Mouse (Mus musculus) midbrain, postnatal 0 days (tissue): ENCODE measurements around the gene Itk. TPM values are rescaled to one million over a fixed set of nuclear protein-coding genes. Genes with fewer than 3 reads are reported as not detected.

Experiments used
- ATAC-seq: fragments of 200-750 bp; cut with Nextera tagmentation; 2 replicates; pipeline ENCODE4 v1.8.0; 2017; ENCODE audit warnings: moderate number of reproducible peaks, mild to moderate bottlenecking, moderate TSS enrichment, moderate library complexity; ENCODE audit not compliant: low FRiP score
- DNase-seq: peaks from one replicate; pipeline ENCODE4 v3.0.0-alpha.2; 2015; ENCODE audit warnings: low spot score
- H3K27ac ChIP-seq: fragments of 300-500 bp; sonication (generic); 2 replicates; pipeline ENCODE4 v1.5.1; 2014; ENCODE audit warnings: low read depth, mild to moderate bottlenecking, low read length, mixed read lengths
- H3K27me3 ChIP-seq: fragments of 300-500 bp; sonication (generic); 2 replicates; pipeline ENCODE4 v1.6.1; 2014; ENCODE audit warnings: low read length, control low read depth, mixed read lengths; ENCODE audit not compliant: insufficient read depth
- H3K36me3 ChIP-seq: fragments of 300-500 bp; sonication (generic); 2 replicates; pipeline ENCODE4 v1.6.1; 2014; ENCODE audit warnings: low read length, control low read depth, mixed read lengths; ENCODE audit not compliant: insufficient read depth
- H3K4me1 ChIP-seq: fragments of 300-500 bp; sonication (generic); 2 replicates; pipeline ENCODE4 v1.6.1; 2014; ENCODE audit warnings: mild to moderate bottlenecking, control low read depth, antibody characterized with exemption, low read length, mixed read lengths; ENCODE audit not compliant: insufficient read depth
- H3K4me2 ChIP-seq: fragments of 300-500 bp; sonication (generic); 2 replicates; pipeline ENCODE4 v1.6.1; 2014; ENCODE audit warnings: low read depth, mild to moderate bottlenecking, low read length, mixed read lengths; ENCODE audit not compliant: poor library complexity, severe bottlenecking
- H3K4me3 ChIP-seq: fragments of 300-500 bp; sonication (generic); 2 replicates; pipeline ENCODE4 v1.5.1; 2014; ENCODE audit warnings: low read depth, mild to moderate bottlenecking, low read length, moderate library complexity
- H3K9ac ChIP-seq: fragments of 300-500 bp; sonication (generic); replicated peaks from 2 replicates; pipeline ENCODE4 v1.6.1; 2014; ENCODE audit warnings: mild to moderate bottlenecking, low read length, moderate library complexity, mixed read lengths; ENCODE audit not compliant: poor library complexity, severe bottlenecking
- H3K9me3 ChIP-seq: fragments of 300-500 bp; sonication (generic); 2 replicates; pipeline ENCODE4 v1.6.1; 2016; ENCODE audit warnings: low read length, control low read depth
- CTCF ChIP-seq: IDR thresholded peaks from 2 replicates; pipeline ENCODE4 v1.5.1; 2016; ENCODE audit warnings: antibody characterized with exemption, mild to moderate bottlenecking
- WGBS: fragments of 180-500 bp; shearing (Covaris S2); extraction: QIAGEN DNeasy Blood & Tissue Kit; methylation state at CpG from one replicate; pipeline ENCODE4 v1.1.7; 2014; 5-methylcytosine and 5-hydroxymethylcytosine counted together
- polyA plus RNA-seq: library from polyadenylated mRNA; unstranded; fragments of >200 nt; fragmentation: Nextera tagmentation; extraction: Ambion mirVana; gene quantifications from 2 replicates; pipeline ENCODE4 v1.2.1, GENCODE M21; 2015
- total RNA-seq: library from RNA; depleted of rRNA; stranded (reverse); fragments of >200 nt; gene quantifications from 2 replicates; pipeline ENCODE4 v1.2.3, GENCODE M21; 2014; rRNA removed

The Itk gene
- total and polyA plus RNA-seq, 2 experiments from 2014 or later: 0.06 to 0.16 TPM

DNA sequence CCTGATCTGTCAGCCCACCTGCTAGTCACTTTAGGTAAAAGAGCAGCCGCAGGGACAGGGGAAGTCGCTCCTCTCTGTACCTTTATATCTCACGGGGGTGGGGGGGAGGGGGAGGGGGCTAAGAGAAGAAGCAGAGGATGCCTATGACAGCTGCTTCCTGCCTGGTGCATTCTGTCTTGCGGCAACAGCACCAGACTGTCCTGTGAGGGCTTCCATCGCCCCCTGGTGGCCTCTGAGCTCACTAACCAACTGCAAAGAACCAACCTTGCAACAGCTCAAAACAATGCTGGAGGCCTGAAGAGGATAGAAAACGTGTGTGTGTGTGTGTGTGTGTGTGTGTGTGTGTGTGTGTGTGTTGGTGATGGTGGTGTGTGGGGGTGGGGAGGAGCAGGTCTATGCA lies 114.0 kb downstream of the Itk start:
- Histone ChIP-seq H3K9ac (no peak overlapping the region), H3K27me3 (no peaks in the 10 kb centered on the region), H3K4me2 (no peak overlapping the region), H3K4me1 (no peaks in the 10 kb centered on the region), H3K4me3 (no peak overlapping the region), H3K27ac (no peak overlapping the region), H3K36me3 (peaks cover 87% of the 10 kb centered on the region), H3K9me3 (no peaks in the 10 kb centered on the region)
- peak; percentile 85 for TF ChIP-seq CTCF
- ATAC-seq: peak; percentile 82
- peak; percentile 82 for DNase-seq
- WGBS: 10% methylated on average over 6 of the region's 6 CpGs

Other genes starting within 250 kb of the Itk start
- gene Nipal4, start 223.0 kb downstream of the Itk start, total RNA-seq: 0.27 and 0.33 TPM in 2 replicates
- gene Nipal4, start 223.0 kb downstream of the Itk start, polyA plus RNA-seq: 0.10 and 0.17 TPM in 2 replicates
- 11.8 and 12.2 TPM in 2 replicates for gene Fndc9, start 154.0 kb downstream of the Itk start, total RNA-seq
- 18.9 and 20.8 TPM in 2 replicates for gene Fndc9, start 154.0 kb downstream of the Itk start, polyA plus RNA-seq
- gene Cyfip2, start 76.7 kb downstream of the Itk start, total RNA-seq: 133 and 141 TPM in 2 replicates
- 79.4 and 83.7 TPM in 2 replicates for gene Cyfip2, start 76.7 kb downstream of the Itk start, polyA plus RNA-seq
- not detected in 2 replicates for gene Fam71b, start 7.0 kb upstream of the Itk start, total RNA-seq
- not detected in 2 replicates for gene Fam71b, start 7.0 kb upstream of the Itk start, polyA plus RNA-seq
- 19.4 and 20.1 TPM in 2 replicates for gene Med7, start 47.4 kb upstream of the Itk start, total RNA-seq
- gene Med7, start 47.4 kb upstream of the Itk start, polyA plus RNA-seq: 53.3 and 53.8 TPM in 2 replicates
- 0.09 and 0.44 TPM in 2 replicates for gene Havcr2, start 65.4 kb upstream of the Itk start, total RNA-seq
- gene Havcr2, start 65.4 kb upstream of the Itk start, polyA plus RNA-seq: 0.23 and 0.32 TPM in 2 replicates
- not detected in 2 replicates for gene Gm12169, start 134.7 kb upstream of the Itk start, total RNA-seq
- not detected in 2 replicates for gene Gm12169, start 134.7 kb upstream of the Itk start, polyA plus RNA-seq
- gene BC053393, start 182.0 kb upstream of the Itk start, total RNA-seq: not detected in 2 replicates
- not detected in 2 replicates for gene BC053393, start 182.0 kb upstream of the Itk start, polyA plus RNA-seq
- not detected in 2 replicates for gene Dppa1, start 239.7 kb upstream of the Itk start, total RNA-seq
- gene Dppa1, start 239.7 kb upstream of the Itk start, polyA plus RNA-seq: not detected in 2 replicates